Mouse (Mus musculus) liver, embryonic 15.5 days (tissue): Measurements from ENCODE around the gene Galr2. TPM values are rescaled to one million over a fixed set of nuclear protein-coding genes. Genes with fewer than 3 reads are reported as not detected.

Experiments
- ATAC-seq: fragments of 200-750 bp; cut with Nextera tagmentation; 2 replicates; pipeline ENCODE4 v1.8.0; 2017; ENCODE audit warnings: moderate number of reproducible peaks, mild to moderate bottlenecking, moderate library complexity; ENCODE audit not compliant: insufficient read depth
- H3K27ac ChIP-seq: fragments of 300-500 bp; sonication (generic); replicated peaks from 2 replicates; pipeline ENCODE4 v1.5.1; 2015; ENCODE audit warnings: mild to moderate bottlenecking, inconsistent platforms
- H3K27me3 ChIP-seq: fragments of 300-500 bp; sonication (generic); 2 replicates; pipeline ENCODE4 v1.6.1; 2015; ENCODE audit warnings: mild to moderate bottlenecking, inconsistent platforms
- H3K36me3 ChIP-seq: fragments of 300-500 bp; sonication (generic); replicated peaks from 2 replicates; pipeline ENCODE4 v1.6.1; 2015; ENCODE audit warnings: moderate library complexity, mild to moderate bottlenecking, inconsistent platforms
- H3K4me1 ChIP-seq: fragments of 300-500 bp; sonication (generic); replicated peaks from 2 replicates; pipeline ENCODE4 v1.6.1; 2015; ENCODE audit warnings: inconsistent platforms
- H3K4me2 ChIP-seq: fragments of 300-500 bp; sonication (generic); 2 replicates; pipeline ENCODE4 v1.6.1; 2015; ENCODE audit warnings: moderate library complexity, mild to moderate bottlenecking, inconsistent platforms
- H3K4me3 ChIP-seq: fragments of 300-500 bp; sonication (generic); replicated peaks from 2 replicates; pipeline ENCODE4 v1.5.1; 2015; ENCODE audit warnings: mild to moderate bottlenecking, inconsistent platforms
- H3K9ac ChIP-seq: fragments of 300-500 bp; sonication (generic); 2 replicates; pipeline ENCODE4 v1.6.1; 2015; ENCODE audit warnings: moderate library complexity, mild to moderate bottlenecking, inconsistent platforms
- H3K9me3 ChIP-seq: fragments of 300-500 bp; sonication (generic); replicated peaks from 2 replicates; pipeline ENCODE4 v1.6.1; 2016; ENCODE audit warnings: inconsistent platforms
- WGBS: fragments of 180-500 bp; shearing (Covaris S2); methylation state at CpG from one replicate; pipeline ENCODE4 v1.1.7; 2015; ENCODE audit warnings: mixed read lengths; ENCODE audit not compliant: insufficient replicate concordance; 5-methylcytosine and 5-hydroxymethylcytosine counted together
- polyA plus RNA-seq: library from polyadenylated mRNA; unstranded; fragments of >200 nt; fragmentation: Nextera tagmentation; extraction: Ambion mirVana; gene quantifications from 2 replicates; pipeline ENCODE4 v1.2.1, GENCODE M21; 2015

Galr2 gene
- polyA plus RNA-seq, 1 experiment from 2014 or later, result not detected

DNA sequence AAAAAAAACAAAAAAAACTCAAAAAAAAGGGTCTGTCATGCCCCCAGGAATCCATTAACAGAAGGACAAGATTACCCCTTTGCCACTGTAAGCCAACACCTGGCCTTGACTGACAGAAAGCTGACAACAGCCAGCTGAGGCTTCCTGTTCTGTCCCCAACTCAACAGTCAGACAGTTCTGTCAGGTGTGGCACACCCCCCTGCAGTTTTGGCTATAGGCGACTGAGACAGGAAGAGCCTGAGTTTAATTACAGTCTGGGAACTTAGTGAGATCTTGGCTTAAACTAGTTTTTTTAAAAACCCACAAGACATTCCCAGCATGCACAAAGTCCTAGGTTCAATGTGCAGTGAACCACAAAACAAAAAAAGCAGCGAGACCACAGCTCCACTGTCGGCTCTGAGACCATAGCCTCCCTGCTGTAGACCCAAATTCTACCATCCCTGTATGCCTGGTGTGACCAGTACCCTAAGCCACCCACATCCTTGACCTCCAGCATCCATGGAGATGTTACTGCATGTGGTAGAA lies 27.6 kb upstream of the Galr2 start:
- WGBS, result 59% methylated on average over 3 of the region's 3 CpGs
- no peaks in the 10 kb centered on the region for H3K9me3 ChIP-seq
- no peak overlapping the region for H3K27ac ChIP-seq
- no peak overlapping the region for H3K4me3 ChIP-seq
- peaks cover 4% of the 10 kb centered on the region; the same call in 1 of the 2 replicates for H3K4me1 ChIP-seq
- H3K9ac ChIP-seq, result no peak overlapping the region
- no peak for ATAC-seq
- H3K27me3 ChIP-seq, result no peaks in the 10 kb centered on the region
- peaks cover 96% of the 10 kb centered on the region for H3K36me3 ChIP-seq
- no peak overlapping the region for H3K4me2 ChIP-seq

DNA sequence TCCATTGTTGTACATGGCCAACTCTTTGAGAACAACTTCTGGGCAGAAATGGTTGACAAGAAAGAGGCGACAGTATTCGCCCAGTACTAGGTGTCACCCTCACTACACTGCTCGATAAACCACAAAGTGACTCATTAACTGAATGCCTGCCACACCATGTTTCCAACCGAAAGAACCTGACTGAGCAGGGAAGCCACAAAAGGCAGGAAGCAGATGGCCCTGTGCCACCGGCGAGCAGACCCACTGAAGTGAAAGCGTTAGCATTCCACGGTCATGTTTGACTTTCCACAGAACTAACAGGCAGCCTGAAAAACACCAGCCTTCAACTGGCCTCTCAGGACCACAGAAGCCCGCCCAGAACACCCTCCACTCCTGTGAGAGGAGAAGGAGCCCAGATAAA lies 26.1 kb upstream of the Galr2 start:
- ATAC-seq, result no peak
- peaks cover 96% of the 10 kb centered on the region for H3K36me3 ChIP-seq
- no peak overlapping the region for H3K9ac ChIP-seq
- no peaks in the 10 kb centered on the region for H3K9me3 ChIP-seq
- H3K27me3 ChIP-seq, result no peaks in the 10 kb centered on the region
- H3K4me2 ChIP-seq, result no peak overlapping the region
- H3K4me3 ChIP-seq, result no peak overlapping the region
- peaks cover 9% of the 10 kb centered on the region for H3K4me1 ChIP-seq
- no peak overlapping the region for H3K27ac ChIP-seq
- WGBS, result 27% methylated on average over 9 of the region's 9 CpGs

DNA sequence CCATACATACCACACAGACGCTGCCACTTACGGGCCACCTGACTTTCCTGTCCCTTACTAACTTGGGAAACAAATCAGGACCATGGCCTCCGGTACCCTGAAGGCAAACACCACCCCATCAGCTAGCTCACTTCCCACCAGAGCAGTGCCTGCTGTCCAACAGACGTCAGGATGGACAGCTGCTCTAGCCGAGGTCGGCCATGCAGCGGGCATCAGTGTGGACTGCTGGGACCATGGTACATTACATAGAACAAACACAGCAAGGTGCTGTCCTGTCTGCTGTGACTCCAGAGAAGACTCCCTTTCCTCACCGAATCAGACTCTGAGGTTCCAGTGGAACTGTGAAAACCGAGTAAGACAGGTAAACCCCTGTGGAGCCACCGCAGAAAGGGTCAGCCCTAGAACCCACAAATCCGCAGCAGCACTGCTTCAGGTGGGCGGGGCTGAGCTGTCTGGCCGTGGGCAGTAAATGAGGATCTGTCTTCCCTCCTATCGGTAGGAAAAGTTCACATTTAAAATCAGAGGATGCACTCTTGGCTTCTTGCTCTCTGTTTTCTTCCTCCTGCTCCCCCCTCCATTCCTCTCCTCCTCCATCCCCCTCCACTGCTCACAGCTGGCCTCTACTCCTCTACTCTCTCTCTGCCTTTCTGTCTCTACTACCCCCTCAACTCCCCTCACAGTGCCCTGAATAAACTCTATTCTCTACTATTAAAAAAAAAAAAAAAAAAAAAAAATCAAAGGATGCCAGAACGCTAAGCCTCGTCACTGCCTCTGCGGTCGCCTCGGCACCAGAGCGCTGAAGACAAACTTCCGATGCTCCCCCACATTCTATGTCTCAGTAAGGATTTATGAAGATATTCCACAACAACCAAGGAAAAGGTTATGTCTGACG lies 25.4 kb upstream of the Galr2 start:
- H3K27ac ChIP-seq, result no peak overlapping the region
- H3K9me3 ChIP-seq, result no peaks in the 10 kb centered on the region
- no peaks in the 10 kb centered on the region for H3K27me3 ChIP-seq
- H3K4me2 ChIP-seq, result no peak overlapping the region
- peaks cover 96% of the 10 kb centered on the region for H3K36me3 ChIP-seq
- WGBS, result 54% methylated on average over 22 of the region's 22 CpGs
- no peak for ATAC-seq
- peaks cover 16% of the 10 kb centered on the region for H3K4me1 ChIP-seq
- H3K4me3 ChIP-seq, result no peak overlapping the region
- H3K9ac ChIP-seq, result no peak overlapping the region

DNA sequence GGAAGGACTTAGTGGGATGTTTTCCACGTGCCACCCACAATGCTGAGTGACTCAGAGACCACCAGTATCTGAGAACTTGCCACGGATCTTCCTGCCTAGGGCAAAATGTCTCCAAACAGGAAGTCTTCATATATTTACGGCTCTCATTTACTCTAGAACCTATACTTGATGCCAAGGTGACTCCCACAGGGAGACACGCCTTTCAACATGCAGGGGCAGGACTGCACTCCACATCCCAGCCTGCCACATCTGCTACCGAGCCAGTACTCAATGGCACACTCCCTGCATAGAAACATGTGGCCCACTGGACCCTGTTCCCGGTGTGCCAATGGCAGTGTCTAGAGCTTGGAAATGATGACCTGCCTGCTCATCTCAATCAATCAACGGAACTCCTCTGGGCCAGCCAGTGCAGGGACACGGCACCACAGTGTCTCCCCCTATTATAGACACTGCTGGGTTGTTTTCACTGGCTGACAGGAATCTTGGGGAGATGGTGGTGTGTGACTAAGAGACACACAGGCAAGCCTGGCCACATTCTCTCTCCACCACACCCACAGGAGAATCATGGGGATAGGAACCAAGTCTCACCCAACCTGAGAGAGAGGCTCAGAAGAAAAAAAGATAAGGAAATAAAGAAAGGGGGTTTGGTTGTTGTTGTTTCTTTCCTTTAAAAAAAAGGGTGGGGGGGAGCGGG lies 24.6 kb upstream of the Galr2 start:
- Histone ChIP-seq H3K4me2 (no peak overlapping the region), H3K36me3 (peaks cover 96% of the 10 kb centered on the region), H3K27ac (no peak overlapping the region), H3K9ac (no peak overlapping the region), H3K4me3 (no peak overlapping the region), H3K27me3 (no peaks in the 10 kb centered on the region), H3K9me3 (no peaks in the 10 kb centered on the region), H3K4me1 (peaks cover 18% of the 10 kb centered on the region)
- ATAC-seq, result no peak
- WGBS, result 58% methylated on average over 9 of the region's 9 CpGs

DNA sequence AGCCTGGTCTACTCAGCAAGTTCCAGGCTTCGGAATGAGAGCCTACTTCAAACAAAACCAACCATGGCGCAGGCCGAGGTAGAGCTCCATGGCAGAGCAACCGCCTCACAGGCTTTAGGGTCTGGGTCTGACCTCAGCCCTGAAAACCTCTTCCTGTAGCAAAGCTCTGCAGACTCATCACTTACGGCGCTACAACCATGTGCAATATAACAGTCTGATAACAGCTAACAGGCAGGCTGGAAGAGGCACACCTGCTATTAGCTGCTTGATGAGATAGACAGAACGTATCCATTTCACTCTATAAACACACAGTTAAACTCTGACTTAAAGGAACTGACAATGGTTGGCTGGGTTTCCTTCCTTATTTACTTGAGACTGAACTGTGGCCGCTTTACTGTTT lies 21.3 kb upstream of the Galr2 start:
- Histone ChIP-seq H3K9me3 (no peaks in the 10 kb centered on the region), H3K4me2 (no peak overlapping the region), H3K27ac (peak overlapping the region; percentile 3; the same call in 1 of the 2 replicates), H3K4me3 (no peak overlapping the region), H3K9ac (no peak overlapping the region), H3K36me3 (peaks cover 97% of the 10 kb centered on the region), H3K27me3 (no peaks in the 10 kb centered on the region), H3K4me1 (peaks cover 18% of the 10 kb centered on the region)
- WGBS, result 41% methylated on average over 8 of the region's 8 CpGs
- ATAC-seq, result no peak

DNA sequence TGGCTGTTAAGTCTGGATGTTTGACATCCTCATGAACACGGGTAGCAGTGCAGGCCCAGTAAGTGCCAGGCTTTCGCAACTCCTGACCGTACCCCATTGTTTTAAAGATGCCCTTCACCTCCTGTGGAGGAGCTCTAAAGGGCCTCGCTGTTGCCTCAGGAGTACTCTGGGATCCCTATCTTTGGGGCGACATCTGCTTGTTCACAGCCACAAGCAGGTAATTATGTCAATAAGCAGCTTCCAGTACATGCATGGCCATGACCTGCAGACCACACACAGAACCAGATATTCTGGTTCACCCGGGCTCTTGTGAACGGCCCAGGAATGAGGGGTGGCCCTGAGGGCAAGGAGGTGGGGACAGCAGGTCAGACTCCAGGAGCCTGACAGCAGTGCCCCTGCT lies 20.5 kb upstream of the Galr2 start:
- ATAC-seq, result no peak
- H3K27me3 ChIP-seq, result no peaks in the 10 kb centered on the region
- WGBS, result 73% methylated on average over 7 of the region's 7 CpGs

DNA sequence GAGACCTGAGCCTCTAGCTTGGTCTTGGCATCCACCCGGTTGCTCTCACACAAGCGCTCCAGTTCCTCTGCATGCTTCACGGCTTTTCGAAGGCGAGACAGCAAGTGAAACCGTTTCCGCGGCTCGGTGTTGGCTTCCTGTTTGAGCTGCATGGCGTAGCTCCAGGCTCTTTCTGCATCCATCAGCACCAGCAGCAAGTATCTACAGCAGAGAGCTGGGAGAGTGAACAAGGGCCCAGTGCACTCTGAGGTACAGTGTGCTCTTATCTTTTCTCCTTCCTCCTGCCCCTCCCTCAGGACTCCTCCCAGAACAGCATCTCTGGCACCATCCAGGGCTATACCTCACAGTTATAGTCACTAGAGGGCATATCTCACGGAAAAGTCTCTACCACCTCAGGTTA lies 15.4 kb upstream of the Galr2 start:
- Histone ChIP-seq H3K27ac (peak overlapping the region; percentile 29; the same call in 1 of the 2 replicates), H3K9me3 (no peaks in the 10 kb centered on the region), H3K27me3 (no peaks in the 10 kb centered on the region), H3K36me3 (peaks cover 98% of the 10 kb centered on the region), H3K4me3 (no peak overlapping the region), H3K4me2 (peak overlapping the region; percentile 10; the same call in 1 of the 2 replicates), H3K9ac (no peak overlapping the region), H3K4me1 (peaks cover 13% of the 10 kb centered on the region)
- ATAC-seq, result peak; percentile 76
- WGBS, result 71% methylated on average over 11 of the region's 11 CpGs

More for the DNA sequence above, 20.5 kb upstream of the Galr2 start:
- Histone ChIP-seq H3K4me2 (no peak overlapping the region), H3K9me3 (no peaks in the 10 kb centered on the region), H3K4me3 (no peak overlapping the region), H3K9ac (no peak overlapping the region), H3K27ac (0 out of 2 replicates have a peak overlapping the region, but pooled peaks have one; percentile 3), H3K36me3 (peaks cover 95% of the 10 kb centered on the region), H3K4me1 (peaks cover 19% of the 10 kb centered on the region)

DNA sequence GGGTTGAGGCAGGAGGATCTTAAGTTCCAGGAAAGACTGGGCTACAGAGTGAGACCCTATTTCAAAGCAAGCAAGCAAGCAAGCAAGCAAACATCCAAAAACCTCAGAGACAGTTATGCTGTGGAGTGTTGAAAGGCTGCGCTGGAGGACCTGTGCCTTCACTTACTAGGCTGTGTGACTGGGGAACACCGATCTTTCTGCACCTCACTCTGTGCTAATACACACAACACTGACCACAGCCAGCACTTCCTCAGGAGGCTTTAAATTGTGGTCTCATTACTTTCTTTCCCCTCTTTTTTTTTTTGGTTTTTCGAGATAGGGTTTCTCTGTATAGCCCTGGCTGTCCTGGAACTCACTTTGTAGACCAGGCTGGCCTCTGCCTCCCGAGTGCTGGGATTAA lies 14.9 kb upstream of the Galr2 start:
- ATAC-seq, result no peak
- Histone ChIP-seq H3K4me1 (peaks cover 15% of the 10 kb centered on the region), H3K9me3 (no peaks in the 10 kb centered on the region), H3K4me2 (no peak overlapping the region), H3K4me3 (no peak overlapping the region), H3K27me3 (no peaks in the 10 kb centered on the region), H3K36me3 (peaks cover 98% of the 10 kb centered on the region), H3K9ac (no peak overlapping the region), H3K27ac (peak overlapping the region; percentile 29; the same call in 1 of the 2 replicates)
- WGBS, result 64% methylated on average over 4 of the region's 4 CpGs

DNA sequence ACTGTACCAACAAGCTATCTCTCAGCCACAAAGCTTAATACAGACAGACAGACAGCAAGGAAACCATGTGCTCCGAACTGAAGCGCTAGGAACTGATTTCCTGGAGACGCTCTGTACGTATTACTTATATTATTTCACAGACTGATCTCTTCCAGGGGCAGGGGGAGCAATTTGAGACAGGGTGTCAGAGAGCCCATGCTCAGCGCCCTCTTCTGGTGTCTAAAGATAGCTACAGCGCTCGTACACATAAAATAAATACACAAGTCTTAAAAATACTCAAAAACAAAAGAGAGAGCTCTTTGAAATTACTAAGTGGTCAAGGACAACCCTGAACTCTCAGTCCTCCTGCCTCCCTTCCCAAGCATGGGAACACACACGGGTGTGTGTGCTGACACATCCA lies 13.1 kb upstream of the Galr2 start:
- 80% methylated on average over 8 of the region's 8 CpGs for WGBS
- Histone ChIP-seq H3K36me3 (peaks cover 90% of the 10 kb centered on the region), H3K27me3 (no peaks in the 10 kb centered on the region), H3K4me1 (peaks cover 28% of the 10 kb centered on the region), H3K9ac (no peak overlapping the region), H3K4me2 (no peak overlapping the region), H3K9me3 (no peaks in the 10 kb centered on the region), H3K27ac (no peak overlapping the region), H3K4me3 (no peak overlapping the region)
- no peak for ATAC-seq

DNA sequence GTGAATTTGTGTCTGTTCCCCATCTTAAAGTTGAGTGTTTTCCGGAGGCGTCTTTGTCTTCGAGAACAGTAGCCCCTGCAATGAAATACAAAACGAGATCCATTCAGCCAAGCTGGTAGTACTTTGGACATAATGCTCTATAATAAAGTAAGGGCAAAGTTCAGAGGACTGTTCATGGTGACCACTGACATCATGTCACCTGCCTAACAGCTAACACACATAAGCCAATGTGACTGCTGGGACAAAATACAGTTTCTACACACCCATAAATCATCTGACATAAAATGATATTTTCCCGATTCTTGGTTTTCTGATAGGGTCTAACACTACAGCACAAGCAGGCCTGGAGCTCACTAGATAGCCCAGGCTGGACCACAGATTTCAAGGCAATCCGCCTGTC lies 12.4 kb upstream of the Galr2 start:
- no peak overlapping the region for H3K4me2 ChIP-seq
- no peak overlapping the region for H3K27ac ChIP-seq
- no peaks in the 10 kb centered on the region for H3K9me3 ChIP-seq
- peaks cover 83% of the 10 kb centered on the region for H3K36me3 ChIP-seq
- ATAC-seq, result no peak
- H3K4me3 ChIP-seq, result no peak overlapping the region
- no peak overlapping the region for H3K9ac ChIP-seq
- WGBS, result 85% methylated on average over 6 of the region's 6 CpGs
- H3K4me1 ChIP-seq, result peaks cover 33% of the 10 kb centered on the region
- no peaks in the 10 kb centered on the region for H3K27me3 ChIP-seq

DNA sequence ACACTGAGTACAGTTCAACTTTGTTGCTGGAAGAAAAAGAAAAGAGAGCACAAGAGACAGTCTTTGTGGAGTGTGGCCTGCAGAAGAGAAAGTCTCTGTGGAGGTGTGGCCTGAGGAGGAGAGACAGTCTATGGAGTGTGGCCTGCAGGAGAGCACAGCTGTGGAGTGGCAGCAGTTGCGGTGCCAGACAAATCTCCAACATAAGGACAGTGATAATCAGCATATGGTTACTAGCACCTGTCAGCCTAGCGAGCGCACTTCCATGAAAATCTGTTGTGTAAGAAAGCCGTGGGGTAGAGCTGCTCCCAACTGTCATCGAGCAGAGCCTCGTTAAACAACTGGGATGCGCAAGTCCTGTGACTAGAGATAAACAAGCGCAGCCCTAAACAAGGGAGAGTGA lies 11.2 kb upstream of the Galr2 start:
- no peaks in the 10 kb centered on the region for H3K27me3 ChIP-seq
- H3K4me3 ChIP-seq, result no peak overlapping the region
- H3K9me3 ChIP-seq, result no peaks in the 10 kb centered on the region
- ATAC-seq, result no peak
- no peak overlapping the region for H3K4me2 ChIP-seq
- peaks cover 71% of the 10 kb centered on the region for H3K36me3 ChIP-seq
- no peak overlapping the region for H3K9ac ChIP-seq
- H3K27ac ChIP-seq, result no peak overlapping the region
- 80% methylated on average over 8 of the region's 8 CpGs for WGBS
- peaks cover 38% of the 10 kb centered on the region for H3K4me1 ChIP-seq
